In genomic region chr4:156070276-156070675, GRCm38 (mm10) we compare ENCODE assay signal across 10 mouse cellular contexts. TPM values are rescaled to one million over a fixed set of nuclear protein-coding genes. Genes with fewer than 3 reads are reported as not detected.
DNase-seq lines count a peak whose midpoint lies in the region; ATAC-seq and TF ChIP-seq lines count a peak whose summit lies in the region.
"Had no signal": no experiment of that assay in that cellular context is flagged by ENCODE, and none has a peak within 500 bp of the region (broad histone marks: within the 10 kb centered on the region; RNA-seq: fewer than 3 reads in every experiment).

No protein-coding gene starts in this region.

- TF ChIP-seq CTCF in spleen, adult 2 months (IDR thresholded peaks at IDR 0.05; ENCODE audit: extremely low read depth, insufficient read depth, insufficient read length, insufficient replicate concordance) = no peak

- H3K9ac ChIP-seq in heart, embryonic 16.5 days (ENCODE audit: low read length) = no peak overlapping the region
- H3K9ac ChIP-seq in hindbrain, embryonic 13.5 days = 0 out of 2 replicates have a peak overlapping the region, but pooled peaks have one; percentile 19

- H3K27ac ChIP-seq in heart, embryonic 16.5 days (ENCODE audit: low read length) = peak overlapping the region; percentile 65; the same call in 1 of the 2 replicates
- 0 out of 2 replicates have a peak overlapping the region, but pooled peaks have one; percentile 12 for H3K27ac ChIP-seq in spleen, adult 2 months (ENCODE audit: insufficient read depth, low read length)
- no peak overlapping the region for H3K27ac ChIP-seq in hindbrain, embryonic 13.5 days
- H3K27ac ChIP-seq: macrophage had no signal

- no peaks in the 10 kb centered on the region for H3K27me3 ChIP-seq in heart, embryonic 16.5 days (ENCODE audit: control insufficient read depth, insufficient read depth, low read length)
- no peaks in the 10 kb centered on the region for H3K27me3 ChIP-seq in spleen, adult 2 months (ENCODE audit: control insufficient read depth, insufficient read depth, low read length)
- peaks cover 3% of the 10 kb centered on the region; the same call in 1 of the 2 replicates for H3K27me3 ChIP-seq in hindbrain, embryonic 13.5 days

- 81% methylated on average over 6 of the region's 6 CpGs for WGBS in heart, embryonic 16.5 days
- WGBS in spleen, adult 2 months = 11% methylated on average over 6 of the region's 6 CpGs
- WGBS in hindbrain, embryonic 13.5 days = 57% methylated on average over 6 of the region's 6 CpGs

- no peaks in the 10 kb centered on the region for H3K4me1 ChIP-seq in heart, embryonic 16.5 days (ENCODE audit: control insufficient read depth, insufficient read depth, low read length)
- peaks cover 24% of the 10 kb centered on the region; the same call in 1 of the 2 replicates for H3K4me1 ChIP-seq in spleen, adult 2 months (ENCODE audit: control insufficient read depth, insufficient read depth, insufficient read length)
- peaks cover 9% of the 10 kb centered on the region for H3K4me1 ChIP-seq in hindbrain, embryonic 13.5 days (replicated peaks)

- H3K4me3 ChIP-seq in heart, embryonic 16.5 days (ENCODE audit: low read length) = no peak overlapping the region
- no peak overlapping the region for H3K4me3 ChIP-seq in spleen, adult 2 months (ENCODE audit: extremely low read depth, insufficient read depth, insufficient read length)
- H3K4me3 ChIP-seq in hindbrain, embryonic 13.5 days = no peak overlapping the region

- H3K36me3 ChIP-seq in heart, embryonic 16.5 days (ENCODE audit: control insufficient read depth, insufficient read depth) = no peaks in the 10 kb centered on the region
- H3K36me3 ChIP-seq in spleen, adult 2 months (ENCODE audit: control insufficient read depth, insufficient read depth, low read length) = no peaks in the 10 kb centered on the region
- no peaks in the 10 kb centered on the region for H3K36me3 ChIP-seq in hindbrain, embryonic 13.5 days

- intact Hi-C loops in heart, postnatal 14 days (cut with DNase I) = no loop called here
- intact Hi-C loops in left cerebral cortex, postnatal 10 days (cut with DNase I) = no loop called here

- no peak for DNase-seq in heart, postnatal 14 days
- DNase-seq in spleen, adult 2 months (ENCODE audit: low read depth in 1 of 2, low spot score in 2 of 2) = peak in 1 of 2 experiments; percentile 25
- DNase-seq in spleen, adult 12 weeks (ENCODE audit: low spot score) = no peak
- peak; percentile 83 for DNase-seq in thymus, postnatal 25 days
- DNase-seq in left cerebral cortex, postnatal 10 days (ENCODE audit: extremely low spot score in 1 of 2, low spot score in 2 of 2) = no peak
- DNase-seq in adrenal gland, postnatal 4 days (ENCODE audit: low spot score in 2 of 2) = no peak
- DNase-seq: layer of hippocampus, adult 9-11 months had no signal

- peak; percentile 85 for ATAC-seq in heart, embryonic 16.5 days (replicated peaks; ENCODE audit: extremely low read depth, insufficient read depth, low FRiP score)
- no peak for ATAC-seq in hindbrain, embryonic 13.5 days (ENCODE audit: low FRiP score)

- no peak overlapping the region for H3K4me2 ChIP-seq in heart, embryonic 16.5 days (ENCODE audit: low read depth, low read length)
- H3K4me2 ChIP-seq in hindbrain, embryonic 13.5 days = no peak overlapping the region

- H3K9me3 ChIP-seq in heart, embryonic 16.5 days (replicated peaks; ENCODE audit: control insufficient read depth, low read length) = no peaks in the 10 kb centered on the region
- H3K9me3 ChIP-seq in hindbrain, embryonic 13.5 days = no peaks in the 10 kb centered on the region

- no peak for TF ChIP-seq POLR2A in spleen, adult 2 months (IDR thresholded peaks at IDR 0.05; ENCODE audit: low read depth, low read length)

RNA-seq across cellular contexts. Expression of gene Ttll10, which starts 11.1 kb away (rescaled TPM):
- polyA plus RNA-seq in heart, embryonic 16.5 days (2015; fragmentation: Nextera tagmentation; extraction: Ambion mirVana) = 0.33 and 0.37 TPM in 2 replicates
- total RNA-seq in heart, postnatal 14 days (2021) = not detected
- 0.07 TPM in 1 of 2 replicates, not detected in the other for polyA plus RNA-seq in spleen, adult 2 months (2012; rRNA removed)
- polyA plus RNA-seq in hindbrain, embryonic 13.5 days (2015; fragmentation: Nextera tagmentation; extraction: Ambion mirVana) = not detected in 2 replicates
- total RNA-seq in left cerebral cortex, postnatal 10 days (2021) = not detected
- total RNA-seq in adrenal gland, postnatal 4 days (2021) = 1 to 10 TPM in 1 of 2 experiments, under 1 TPM in 1; 0.59 to 5.0 TPM
- polyA plus RNA-seq: macrophage had no signal

RNA-seq across cellular contexts. Expression of gene 9430015G10Rik, which starts 39.5 kb away (rescaled TPM):
- 17.3 and 17.4 TPM in 2 replicates for polyA plus RNA-seq in heart, embryonic 16.5 days (2015; fragmentation: Nextera tagmentation; extraction: Ambion mirVana)
- total RNA-seq in heart, postnatal 14 days (2021) = 1 to 10 TPM; 4.6 to 4.8 TPM
- 31.5 and 38.4 TPM in 2 replicates for polyA plus RNA-seq in spleen, adult 2 months (2012; rRNA removed)
- polyA plus RNA-seq in hindbrain, embryonic 13.5 days (2015; fragmentation: Nextera tagmentation; extraction: Ambion mirVana) = 32.1 and 32.7 TPM in 2 replicates
- total RNA-seq in left cerebral cortex, postnatal 10 days (2021) = 10 to 100 TPM; 26.5 to 27.9 TPM
- 10 to 100 TPM; 18.1 to 21.1 TPM for total RNA-seq in adrenal gland, postnatal 4 days (2021)

RNA-seq across cellular contexts. Expression of gene Tnfrsf18, which starts 44.3 kb away (rescaled TPM):
- polyA plus RNA-seq in heart, embryonic 16.5 days (2015; fragmentation: Nextera tagmentation; extraction: Ambion mirVana) = 2.3 and 2.6 TPM in 2 replicates
- total RNA-seq in heart, postnatal 14 days (2021) = under 1 TPM in 1 of 2 experiments, not detected in 1; 0.56 TPM
- polyA plus RNA-seq in spleen, adult 2 months (2012; rRNA removed) = 29.9 and 38.2 TPM in 2 replicates
- polyA plus RNA-seq in hindbrain, embryonic 13.5 days (2015; fragmentation: Nextera tagmentation; extraction: Ambion mirVana) = 2.3 and 2.9 TPM in 2 replicates
- not detected for total RNA-seq in left cerebral cortex, postnatal 10 days (2021)
- under 1 TPM in 1 of 2 experiments, not detected in 1; 0.39 TPM for total RNA-seq in adrenal gland, postnatal 4 days (2021)

RNA-seq across cellular contexts. Expression of gene Tnfrsf4, which starts 56.6 kb away (rescaled TPM):
- 0.95 and 1.5 TPM in 2 replicates for polyA plus RNA-seq in heart, embryonic 16.5 days (2015; fragmentation: Nextera tagmentation; extraction: Ambion mirVana)
- under 1 TPM; 0.50 to 0.80 TPM for total RNA-seq in heart, postnatal 14 days (2021)
- polyA plus RNA-seq in spleen, adult 2 months (2012; rRNA removed) = 20.7 and 34.3 TPM in 2 replicates
- polyA plus RNA-seq in hindbrain, embryonic 13.5 days (2015; fragmentation: Nextera tagmentation; extraction: Ambion mirVana) = 0.55 and 1.0 TPM in 2 replicates
- total RNA-seq in left cerebral cortex, postnatal 10 days (2021) = 1 to 10 TPM in 1 of 2 experiments, under 1 TPM in 1; 0.32 to 1.4 TPM
- 1 to 10 TPM; 2.9 to 3.4 TPM for total RNA-seq in adrenal gland, postnatal 4 days (2021)
